Mouse (Mus musculus) kidney, embryonic 14.5 days (tissue): ENCODE measurements around the gene Gnaq. TPM values are rescaled to one million over a fixed set of nuclear protein-coding genes. Genes with fewer than 3 reads are reported as not detected.

ENCODE experiments used
- microRNA-seq: library from miRNA; unstranded; fragments of <30 nt; microRNA quantifications from one replicate; pipeline ENCODE4, GENCODE M21; 2016
- polyA plus RNA-seq: library from polyadenylated mRNA; unstranded; fragments of >200 nt; fragmentation: Nextera tagmentation; extraction: Ambion mirVana; gene quantifications from 2 replicates; pipeline ENCODE4 v1.2.1, GENCODE M21; 2014

Gene Gnaq
- polyA plus RNA-seq, 1 experiment from 2014 or later, result 18.3 TPM

Small RNA genes lying within 50 kb of the gene (microRNA-seq; reads per million reads assigned to microRNA genes)
- gene Mir496b, result not detected

Other genes starting within 250 kb of the Gnaq start
- gene Psat1, start 185.5 kb upstream of the Gnaq start, polyA plus RNA-seq, result 88.6 and 116 TPM in 2 replicates
- gene Cep78, start 147.8 kb upstream of the Gnaq start, polyA plus RNA-seq, result 20.2 and 36.0 TPM in 2 replicates